Mouse (Mus musculus) urinary bladder, postnatal 25 days (tissue): ENCODE results near the gene Ap3m1.

Source experiments
- DNase-seq: peaks from one replicate; pipeline ENCODE4 v3.0.0; 2022; ENCODE audit warnings: low spot score

Ap3m1 gene

GRCm38 (mm10) chr14:21069594-21069993 lies 17.3 kb upstream of the Ap3m1 start:
- DNase-seq: no peak

- no peak for DNase-seq
These were observed 13.3 kb upstream of the Ap3m1 start for GRCm38 (mm10) chr14:21065490-21066162.

GRCm38 (mm10) chr14:21064321-21064720 lies 12.0 kb upstream of the Ap3m1 start:
- no peak for DNase-seq

GRCm38 (mm10) chr14:21062766-21063513 lies 10.6 kb upstream of the Ap3m1 start:
- no peak for DNase-seq

- DNase-seq: no peak
These were observed 6.7 kb upstream of the Ap3m1 start for GRCm38 (mm10) chr14:21058972-21059371.

GRCm38 (mm10) chr14:21053586-21053985 lies 1.3 kb upstream of the Ap3m1 start:
- DNase-seq: no peak

- DNase-seq: no peak
These were observed 843 bp upstream of the Ap3m1 start for GRCm38 (mm10) chr14:21053151-21053550.

GRCm38 (mm10) chr14:21052781-21053130 lies 448 bp upstream of the Ap3m1 start:
- DNase-seq: peak; percentile 57

- DNase-seq: no peak
These were observed 762 bp downstream of the Ap3m1 start for GRCm38 (mm10) chr14:21051380-21052111.

GRCm38 (mm10) chr14:21050734-21051133 lies 1.6 kb downstream of the Ap3m1 start:
- DNase-seq: no peak

- DNase-seq: no peak
These were observed 3.4 kb downstream of the Ap3m1 start for GRCm38 (mm10) chr14:21048879-21049278.

GRCm38 (mm10) chr14:21047840-21048239 lies 4.5 kb downstream of the Ap3m1 start:
- DNase-seq: no peak

- no peak for DNase-seq
These were observed 12.7 kb downstream of the Ap3m1 start for GRCm38 (mm10) chr14:21039623-21040022.

GRCm38 (mm10) chr14:21039077-21039476 lies 13.2 kb downstream of the Ap3m1 start:
- DNase-seq: no peak

GRCm38 (mm10) chr14:21034791-21035190 lies 17.5 kb downstream of the Ap3m1 start:
- no peak for DNase-seq

- no peak for DNase-seq
These were observed 18.0 kb downstream of the Ap3m1 start for GRCm38 (mm10) chr14:21034271-21034670.

- DNase-seq: no peak
These were observed 20.4 kb downstream of the Ap3m1 start for GRCm38 (mm10) chr14:21031783-21032511.

GRCm38 (mm10) chr14:21029025-21029659 lies 23.2 kb downstream of the Ap3m1 start:
- no peak for DNase-seq

GRCm38 (mm10) chr14:21027542-21027941 lies 24.8 kb downstream of the Ap3m1 start:
- no peak for DNase-seq

GRCm38 (mm10) chr14:21020435-21020834 lies 31.9 kb downstream of the Ap3m1 start:
- no peak for DNase-seq

GRCm38 (mm10) chr14:21018977-21019376 lies 33.3 kb downstream of the Ap3m1 start:
- no peak for DNase-seq

- DNase-seq: no peak
These were observed 34.4 kb downstream of the Ap3m1 start for GRCm38 (mm10) chr14:21017871-21018270.
